In genomic region chr11:50025721-50026520, GRCm38 (mm10) we compare ENCODE assay signal across 7 mouse cellular contexts. TPM values are rescaled to one million over a fixed set of nuclear protein-coding genes. Genes with fewer than 3 reads are reported as not detected.
A peak's percentile ranks its signal among the peaks of the same experiment; 100 is the strongest.
DNase-seq lines count a peak whose midpoint lies in the region; ATAC-seq lines count a peak whose summit lies in the region.

No protein-coding gene starts in this region.

- peak overlapping the region; percentile 31 for H3K27ac ChIP-seq in lung, embryonic 16.5 days (ENCODE audit: low read length)
- H3K27ac ChIP-seq in forebrain, embryonic 10.5 days, result peak overlapping the region; percentile 98
- H3K27ac ChIP-seq in intestine, embryonic 14.5 days (ENCODE audit: low read depth), result peak overlapping the region; percentile 87
- H3K27ac ChIP-seq in neural tube, embryonic 13.5 days (replicated peaks), result peak overlapping the region; percentile 97

- H3K4me3 ChIP-seq in lung, embryonic 16.5 days (ENCODE audit: low read length), result peak overlapping the region; percentile 96
- peak overlapping the region; percentile 97 for H3K4me3 ChIP-seq in forebrain, embryonic 10.5 days
- peak overlapping the region; percentile 92 for H3K4me3 ChIP-seq in intestine, embryonic 14.5 days (ENCODE audit: low read depth, low read length)
- H3K4me3 ChIP-seq in neural tube, embryonic 13.5 days, result peak overlapping the region; percentile 77

- WGBS in lung, embryonic 16.5 days, result 5% methylated on average over 22 of the region's 24 CpGs
- 8% methylated on average over 24 of the region's 24 CpGs for WGBS in forebrain, embryonic 10.5 days
- WGBS in intestine, embryonic 14.5 days, result 8% methylated on average over 24 of the region's 24 CpGs
- 5% methylated on average over 24 of the region's 24 CpGs for whole genome bisulfite sequencing in neural tube, embryonic 13.5 days

- H3K4me2 ChIP-seq in lung, embryonic 16.5 days (ENCODE audit: low read depth, low read length), result peak overlapping the region; percentile 88
- peak overlapping the region; percentile 60 for H3K4me2 ChIP-seq in intestine, embryonic 14.5 days (ENCODE audit: low read length)
- H3K4me2 ChIP-seq in neural tube, embryonic 13.5 days, result peak overlapping the region; percentile 79

- H3K9ac ChIP-seq in lung, embryonic 16.5 days (ENCODE audit: low read length), result peak overlapping the region; percentile 96
- peak overlapping the region; percentile 90 for H3K9ac ChIP-seq in intestine, embryonic 14.5 days (ENCODE audit: low read length)
- H3K9ac ChIP-seq in neural tube, embryonic 13.5 days, result peak overlapping the region; percentile 99

- H3K36me3 ChIP-seq in lung, embryonic 16.5 days (ENCODE audit: control insufficient read depth, insufficient read depth, low read length), result no peaks in the 10 kb centered on the region
- no peaks in the 10 kb centered on the region for H3K36me3 ChIP-seq in forebrain, embryonic 10.5 days (replicated peaks)
- H3K36me3 ChIP-seq in intestine, embryonic 14.5 days (ENCODE audit: control insufficient read depth, insufficient read depth, low read length), result no peaks in the 10 kb centered on the region
- no peaks in the 10 kb centered on the region for H3K36me3 ChIP-seq in neural tube, embryonic 13.5 days

- H3K27me3 ChIP-seq in lung, embryonic 16.5 days (ENCODE audit: control insufficient read depth, insufficient read depth, low read depth, low read length), result peaks cover 3% of the 10 kb centered on the region; the same call in 1 of the 2 replicates
- H3K27me3 ChIP-seq in forebrain, embryonic 10.5 days (ENCODE audit: poor library complexity, severe bottlenecking), result peaks cover 26% of the 10 kb centered on the region
- 0 out of 2 replicates have a peak, but pooled peaks cover 4% of the 10 kb centered on the region for H3K27me3 ChIP-seq in intestine, embryonic 14.5 days (replicated peaks; ENCODE audit: control insufficient read depth, insufficient read depth, low read length)
- peaks cover 10% of the 10 kb centered on the region for H3K27me3 ChIP-seq in neural tube, embryonic 13.5 days

- H3K9me3 ChIP-seq in lung, embryonic 16.5 days (ENCODE audit: control insufficient read depth, low read length), result no peaks in the 10 kb centered on the region
- no peaks in the 10 kb centered on the region for H3K9me3 ChIP-seq in forebrain, embryonic 10.5 days
- H3K9me3 ChIP-seq in intestine, embryonic 14.5 days (ENCODE audit: control insufficient read depth, low read length), result no peaks in the 10 kb centered on the region
- H3K9me3 ChIP-seq in neural tube, embryonic 13.5 days, result no peaks in the 10 kb centered on the region

- H3K4me1 ChIP-seq in lung, embryonic 16.5 days (replicated peaks; ENCODE audit: control insufficient read depth, insufficient read depth, low read length), result peaks cover 14% of the 10 kb centered on the region
- H3K4me1 ChIP-seq in forebrain, embryonic 10.5 days, result peaks cover 42% of the 10 kb centered on the region
- H3K4me1 ChIP-seq in intestine, embryonic 14.5 days (replicated peaks; ENCODE audit: control insufficient read depth, insufficient read depth, low read length), result peaks cover 4% of the 10 kb centered on the region; the same call in 1 of the 2 replicates
- H3K4me1 ChIP-seq in neural tube, embryonic 13.5 days (replicated peaks), result peaks cover 35% of the 10 kb centered on the region

- DNase-seq in lung, postnatal 36 days, result no peak
- DNase-seq in forebrain, embryonic 10.5 days (ENCODE audit: extremely low spot score, low spot score), result no peak
- peak; percentile 58 for DNase-seq in intestine, embryonic 14.5 days (ENCODE audit: low spot score)
- no peak for DNase-seq in gastrocnemius, postnatal 10 days
- DNase-seq in right cerebral cortex, postnatal 14 days, result no peak

- peak; percentile 23 for ATAC-seq in lung, embryonic 16.5 days (ENCODE audit: low read depth)
- ATAC-seq in intestine, embryonic 14.5 days (replicated peaks; ENCODE audit: low FRiP score, low TSS enrichment, low read depth), result peak; percentile 1; the same call in 1 of the 2 replicates
- peak; percentile 17; the same call in 1 of the 2 replicates for ATAC-seq in neural tube, embryonic 13.5 days (ENCODE audit: low read depth)

RNA-seq across cellular contexts. Expression of gene Rnf130, which starts 0.8 kb away (rescaled TPM):
- polyA plus RNA-seq in lung, embryonic 16.5 days (2015; fragmentation: Nextera tagmentation; extraction: Ambion mirVana), result 29.0 and 38.3 TPM in 2 replicates
- polyA plus RNA-seq in forebrain, embryonic 10.5 days (2016; fragmentation: Nextera tagmentation; extraction: Ambion mirVana), result 55.9 and 59.8 TPM in 2 replicates
- polyA plus RNA-seq in intestine, embryonic 14.5 days (2014; fragmentation: Nextera tagmentation; extraction: Ambion mirVana), result 44.5 and 50.0 TPM in 2 replicates
- polyA plus RNA-seq in neural tube, embryonic 13.5 days (2015; fragmentation: Nextera tagmentation; extraction: Ambion mirVana), result 59.2 and 64.2 TPM in 2 replicates
- 10 to 100 TPM; 35.7 to 37.4 TPM for total RNA-seq in gastrocnemius, postnatal 10 days (2021)

Comparison
In these comparisons a context has a peak if more than half of its experiments do, and no peak if none do; other contexts are left out.
1. H3K27ac ChIP-seq: peak in every context shown above with its lines; median percentile 98 in forebrain, embryonic 10.5 days; 97 in neural tube, embryonic 13.5 days; 87 in intestine, embryonic 14.5 days; 31 in lung, embryonic 16.5 days.